In the genomic region with DNA sequence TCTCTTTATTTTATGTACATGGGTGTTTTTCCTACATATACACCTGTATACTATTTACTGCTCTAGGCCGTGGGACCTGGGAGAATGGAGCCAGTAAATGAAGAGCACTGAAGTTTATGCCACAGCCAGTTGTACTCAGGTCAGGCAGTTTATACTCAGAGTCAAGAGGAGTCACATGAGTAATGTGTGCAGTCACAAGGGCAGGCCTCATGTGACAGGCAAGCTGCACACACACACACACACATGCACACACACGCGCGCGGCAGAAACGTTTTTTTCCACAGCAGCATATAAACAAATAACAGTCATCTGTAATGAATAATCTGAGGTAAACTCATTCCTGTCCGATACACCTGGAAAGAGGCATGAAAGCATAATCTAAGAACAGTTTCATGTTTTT, we compare ENCODE assay signal across 14 mouse cellular contexts.
"Had no signal": no experiment of that assay in that cellular context is flagged by ENCODE, and none has a peak within 500 bp of the region (broad histone marks: within the 10 kb centered on the region; RNA-seq: fewer than 3 reads in every experiment).

No protein-coding gene starts in this region.

- H3K9ac ChIP-seq: hindbrain, embryonic 15.5 days; intestine, embryonic 15.5 days; liver, embryonic 13.5 days; midbrain, embryonic 12.5 days; midbrain, embryonic 15.5 days; neural tube, embryonic 13.5 days had no signal

- H3K9me3 ChIP-seq: hindbrain, embryonic 15.5 days; intestine, embryonic 15.5 days; liver, embryonic 13.5 days; midbrain, embryonic 12.5 days; midbrain, embryonic 15.5 days; neural tube, embryonic 13.5 days had no signal

- H3K4me3 ChIP-seq: hindbrain, embryonic 15.5 days; intestine, embryonic 15.5 days; left cerebral cortex, adult 2 months; liver, embryonic 13.5 days; midbrain, embryonic 12.5 days; midbrain, embryonic 15.5 days; neural tube, embryonic 13.5 days had no signal

- ATAC-seq: intestine, embryonic 15.5 days; midbrain, embryonic 15.5 days had no signal

- DNase-seq: layer of hippocampus, postnatal 36 days; liver, embryonic 13.5 days; lung, adult 2 months; lung, postnatal 14 days; lung, postnatal 4 days; thymus, adult 2 months; thymus, postnatal 14 days; thymus, postnatal 4 days had no signal

- H3K36me3 ChIP-seq: hindbrain, embryonic 15.5 days; intestine, embryonic 15.5 days; liver, embryonic 13.5 days; midbrain, embryonic 12.5 days; midbrain, embryonic 15.5 days; neural tube, embryonic 13.5 days had no signal

- H3K27me3 ChIP-seq: hindbrain, embryonic 15.5 days; intestine, embryonic 15.5 days; liver, embryonic 13.5 days; midbrain, embryonic 12.5 days; midbrain, embryonic 15.5 days; neural tube, embryonic 13.5 days had no signal

- H3K4me2 ChIP-seq: hindbrain, embryonic 15.5 days; intestine, embryonic 15.5 days; liver, embryonic 13.5 days; midbrain, embryonic 12.5 days; midbrain, embryonic 15.5 days; neural tube, embryonic 13.5 days had no signal

- H3K27ac ChIP-seq: hindbrain, embryonic 15.5 days; intestine, embryonic 15.5 days; left cerebral cortex, adult 2 months; liver, embryonic 13.5 days; midbrain, embryonic 12.5 days; midbrain, embryonic 15.5 days; neural tube, embryonic 13.5 days had no signal
